Mouse (Mus musculus) brain, embryonic 18.5 days (tissue): ENCODE measurements around the gene Cenpm.
"Not testable (repeated sequence)": the region's sequence is repeated elsewhere in the genome, so short reads cannot be mapped to it uniquely, and the experiment has no call there.

Source experiments
- DNase-seq: peaks from one replicate; pipeline ENCODE4 v3.0.0-alpha.2; 2012; ENCODE audit warnings: low read depth, low spot score

Cenpm gene

GRCm38 (mm10) chr15:82244115-82244804 lies at the start of gene Cenpm:
Gene Cenpm, minus strand, starts transcription at chr15:82244748.
- peak; percentile 80 for DNase-seq

- DNase-seq: no peak
Observed at GRCm38 (mm10) chr15:82294059-82294458, 49.5 kb upstream of the Cenpm start.

GRCm38 (mm10) chr15:82293271-82293711 lies 48.7 kb upstream of the Cenpm start:
- DNase-seq: no peak

- DNase-seq: no peak
Observed at GRCm38 (mm10) chr15:82292851-82293250, 48.3 kb upstream of the Cenpm start.

GRCm38 (mm10) chr15:82290252-82290651 lies 45.7 kb upstream of the Cenpm start:
- no peak for DNase-seq

- DNase-seq: no peak
Observed at GRCm38 (mm10) chr15:82286157-82286556, 41.6 kb upstream of the Cenpm start.

- no peak for DNase-seq
Observed at GRCm38 (mm10) chr15:82280638-82281037, 36.1 kb upstream of the Cenpm start.

GRCm38 (mm10) chr15:82277591-82277990 lies 33.0 kb upstream of the Cenpm start:
- no peak for DNase-seq

- DNase-seq: no peak
Observed at GRCm38 (mm10) chr15:82274927-82275901, 30.7 kb upstream of the Cenpm start.

- no peak for DNase-seq
Observed at GRCm38 (mm10) chr15:82274593-82274926, 30.0 kb upstream of the Cenpm start, which contains the start of gene Sept3. Gene Sept3, plus strand, starts transcription at chr15:82274893.

GRCm38 (mm10) chr15:82272295-82272694 lies 27.7 kb upstream of the Cenpm start:
- DNase-seq: no peak

- DNase-seq: no peak
Observed at GRCm38 (mm10) chr15:82271201-82271600, 26.7 kb upstream of the Cenpm start.

- no peak for DNase-seq
Observed at GRCm38 (mm10) chr15:82268783-82269182, 24.2 kb upstream of the Cenpm start.

GRCm38 (mm10) chr15:82268185-82268584 lies 23.6 kb upstream of the Cenpm start:
- DNase-seq: no peak

GRCm38 (mm10) chr15:82266356-82266755 lies 21.8 kb upstream of the Cenpm start:
- DNase-seq: no peak

- DNase-seq: no peak
Observed at GRCm38 (mm10) chr15:82259510-82259909, 15.0 kb upstream of the Cenpm start.

GRCm38 (mm10) chr15:82255944-82256383 lies 11.4 kb upstream of the Cenpm start:
- DNase-seq: peak; percentile 90

- no peak for DNase-seq
Observed at GRCm38 (mm10) chr15:82255248-82255647, 10.7 kb upstream of the Cenpm start.

GRCm38 (mm10) chr15:82252097-82252496 lies 7.5 kb upstream of the Cenpm start, which contains the start of gene 1500009C09Rik:
Gene 1500009C09Rik, plus strand, starts transcription at chr15:82252397.
- no peak for DNase-seq

- no peak for DNase-seq
Observed at GRCm38 (mm10) chr15:82251579-82251978, 7.0 kb upstream of the Cenpm start.

GRCm38 (mm10) chr15:82247131-82247776 lies 2.7 kb upstream of the Cenpm start:
- DNase-seq: no peak

GRCm38 (mm10) chr15:82244805-82245161 lies 235 bp upstream of the Cenpm start:
- DNase-seq: not testable (repeated sequence)
